Mouse (Mus musculus) heart, embryonic 11.5 days (tissue): ENCODE measurements around the gene Fgd6. TPM values are rescaled to one million over a fixed set of nuclear protein-coding genes. Genes with fewer than 3 reads are reported as not detected.

Experiments used
- ATAC-seq: fragments of 200-750 bp; cut with Nextera tagmentation; replicated peaks from 2 replicates; pipeline ENCODE4 v1.8.0; 2017; ENCODE audit warnings: moderate library complexity; ENCODE audit not compliant: insufficient number of reproducible peaks, low FRiP score, low TSS enrichment
- H3K27ac ChIP-seq: fragments of 300-500 bp; sonication (generic); 2 replicates; pipeline ENCODE4 v1.5.1; 2014; ENCODE audit warnings: mild to moderate bottlenecking, low read depth, low read length
- H3K27me3 ChIP-seq: fragments of 300-500 bp; sonication (generic); 2 replicates; pipeline ENCODE4 v1.6.1; 2014; ENCODE audit warnings: mild to moderate bottlenecking, low read length, mixed read lengths; ENCODE audit not compliant: control insufficient read depth, insufficient read depth
- H3K36me3 ChIP-seq: fragments of 300-500 bp; sonication (generic); 2 replicates; pipeline ENCODE4 v1.6.1; 2014; ENCODE audit warnings: mild to moderate bottlenecking, low read length, moderate library complexity, mixed read lengths; ENCODE audit not compliant: control insufficient read depth, insufficient read depth
- H3K4me1 ChIP-seq: fragments of 300-500 bp; sonication (generic); 2 replicates; pipeline ENCODE4 v1.6.1; 2014; ENCODE audit warnings: low read length; ENCODE audit not compliant: control insufficient read depth, insufficient read depth
- H3K4me2 ChIP-seq: fragments of 300-500 bp; sonication (generic); 2 replicates; pipeline ENCODE4 v1.6.1; 2014; ENCODE audit warnings: mild to moderate bottlenecking, moderate library complexity
- H3K4me3 ChIP-seq: fragments of 300-500 bp; sonication (generic); 2 replicates; pipeline ENCODE4 v1.5.1; 2014; ENCODE audit warnings: low read depth, low read length
- H3K9ac ChIP-seq: fragments of 300-500 bp; sonication (generic); 2 replicates; pipeline ENCODE4 v1.6.1; 2014; ENCODE audit warnings: mild to moderate bottlenecking, low read depth, low read length, moderate library complexity
- H3K9me3 ChIP-seq: fragments of 300-500 bp; sonication (generic); replicated peaks from 2 replicates; pipeline ENCODE4 v1.6.1; 2016; ENCODE audit warnings: low read length; ENCODE audit not compliant: control insufficient read depth
- WGBS: fragments of 180-500 bp; shearing (Covaris S2); extraction: QIAGEN DNeasy Blood & Tissue Kit; methylation state at CpG from one replicate; pipeline ENCODE4 v1.1.7; 2014; ENCODE audit not compliant: insufficient replicate concordance; 5-methylcytosine and 5-hydroxymethylcytosine counted together
- polyA plus RNA-seq: library from polyadenylated mRNA; unstranded; fragments of >200 nt; fragmentation: Nextera tagmentation; extraction: Ambion mirVana; gene quantifications from 2 replicates; pipeline ENCODE4 v1.2.1, GENCODE M21; 2014

Gene Fgd6
- polyA plus RNA-seq, 1 experiment from 2014 or later, result 4.3 TPM

- Histone ChIP-seq H3K4me2 (no peak overlapping the region), H3K36me3 (peaks cover 30% of the 10 kb centered on the region), H3K9me3 (no peaks in the 10 kb centered on the region), H3K4me1 (no peaks in the 10 kb centered on the region; the same call in 1 of the 2 replicates), H3K4me3 (no peak overlapping the region), H3K9ac (no peak overlapping the region), H3K27ac (no peak overlapping the region), H3K27me3 (no peaks in the 10 kb centered on the region)
- ATAC-seq, result no peak
- 73% methylated on average over 6 of the region's 6 CpGs for WGBS
Measured at GRCm38 (mm10) chr10:94172706-94173105, 136.9 kb downstream of the Fgd6 start.

GRCm38 (mm10) chr10:94174652-94175051, 138.9 kb downstream of the Fgd6 start:
- 79% methylated on average over 7 of the region's 7 CpGs for WGBS
- Histone ChIP-seq H3K9me3 (no peaks in the 10 kb centered on the region), H3K4me1 (no peaks in the 10 kb centered on the region; the same call in 1 of the 2 replicates), H3K4me2 (no peak overlapping the region), H3K36me3 (peaks cover 19% of the 10 kb centered on the region), H3K27ac (no peak overlapping the region), H3K27me3 (no peaks in the 10 kb centered on the region), H3K9ac (no peak overlapping the region), H3K4me3 (no peak overlapping the region)
- no peak for ATAC-seq

- peaks cover 2% of the 10 kb centered on the region; the same call in 1 of the 2 replicates for H3K36me3 ChIP-seq
- H3K27me3 ChIP-seq, result no peaks in the 10 kb centered on the region
- H3K4me2 ChIP-seq, result no peak overlapping the region
- no peaks in the 10 kb centered on the region for H3K4me1 ChIP-seq
- WGBS, result 39% methylated on average over 4 of the region's 4 CpGs
- H3K9ac ChIP-seq, result no peak overlapping the region
- H3K4me3 ChIP-seq, result no peak overlapping the region
- H3K27ac ChIP-seq, result no peak overlapping the region
- H3K9me3 ChIP-seq, result no peaks in the 10 kb centered on the region
- no peak for ATAC-seq
Measured at GRCm38 (mm10) chr10:94183199-94183598, 147.4 kb downstream of the Fgd6 start.

Other genes with a start within 250 kb of the Fgd6 start
- gene Usp44, start 204.4 kb upstream of the Fgd6 start, polyA plus RNA-seq, result 1.1 and 1.3 TPM in 2 replicates
- 199 and 219 TPM in 2 replicates for gene Metap2, start 138.9 kb upstream of the Fgd6 start, polyA plus RNA-seq
- gene Vezt, start 184 bp upstream of the Fgd6 start, polyA plus RNA-seq, result 25.3 and 26.9 TPM in 2 replicates
- gene Nr2c1, start 112.0 kb downstream of the Fgd6 start, polyA plus RNA-seq, result 8.1 and 8.7 TPM in 2 replicates
- 615 and 651 TPM in 2 replicates for gene Ndufa12, start 162.7 kb downstream of the Fgd6 start, polyA plus RNA-seq